Mouse (Mus musculus): ENCODE measurements around the gene Tbc1d15. TPM values are rescaled to one million over a fixed set of nuclear protein-coding genes. Genes with fewer than 3 reads are reported as not detected.
"Not testable (repeated sequence)": the region's sequence is repeated elsewhere in the genome, so short reads cannot be mapped to it uniquely, and the experiment has no call there.

Tbc1d15 gene
- total RNA-seq, 2 experiments from 2014 or later: 41.4 to 42.9 TPM

DNA sequence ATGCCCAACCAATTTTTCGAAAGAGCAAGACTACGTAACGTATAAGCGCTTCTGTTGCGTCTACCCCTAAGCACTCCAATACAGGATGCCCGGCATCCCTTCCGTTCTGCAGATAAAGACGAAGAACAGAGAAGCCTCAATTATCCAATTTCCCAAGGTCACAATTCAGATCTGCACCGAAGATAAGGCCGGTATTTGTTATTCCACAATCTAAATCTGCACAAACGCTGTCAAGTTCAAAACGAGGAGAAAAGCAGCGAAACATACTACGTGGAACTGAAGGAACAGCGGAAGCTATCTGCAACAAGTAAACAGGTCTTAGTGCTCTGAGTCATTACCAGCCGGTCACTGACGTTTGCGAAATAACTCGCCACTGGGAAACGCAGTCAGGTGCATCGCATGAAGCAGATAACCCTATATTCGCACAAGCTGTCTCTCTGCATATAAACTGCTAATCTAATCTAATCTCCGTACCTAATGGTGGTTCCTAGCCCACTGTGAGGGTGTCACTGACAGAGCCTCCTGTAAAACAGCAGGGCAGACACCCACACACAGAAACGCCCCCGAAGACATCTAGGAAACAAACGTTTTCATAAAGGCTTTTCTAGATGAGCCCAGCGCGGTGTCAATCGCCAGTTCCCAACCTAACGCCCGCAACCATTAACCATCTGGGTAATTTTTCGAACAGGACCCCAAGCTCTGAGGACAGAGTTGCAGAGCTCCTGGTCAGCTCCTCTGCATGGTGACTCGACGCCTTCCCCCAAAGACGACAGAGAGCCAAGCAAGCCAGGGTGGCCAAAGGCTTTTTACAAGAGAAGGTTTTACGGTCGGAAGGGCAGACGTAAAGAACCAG lies 806 bp downstream of the Tbc1d15 start:
- intact Hi-C loops (cut with DNase I): loop anchor here (5.0 kb wide), 2 partner anchors 42 to 62 kb away; no protein-coding TSS in a partner anchor

DNA sequence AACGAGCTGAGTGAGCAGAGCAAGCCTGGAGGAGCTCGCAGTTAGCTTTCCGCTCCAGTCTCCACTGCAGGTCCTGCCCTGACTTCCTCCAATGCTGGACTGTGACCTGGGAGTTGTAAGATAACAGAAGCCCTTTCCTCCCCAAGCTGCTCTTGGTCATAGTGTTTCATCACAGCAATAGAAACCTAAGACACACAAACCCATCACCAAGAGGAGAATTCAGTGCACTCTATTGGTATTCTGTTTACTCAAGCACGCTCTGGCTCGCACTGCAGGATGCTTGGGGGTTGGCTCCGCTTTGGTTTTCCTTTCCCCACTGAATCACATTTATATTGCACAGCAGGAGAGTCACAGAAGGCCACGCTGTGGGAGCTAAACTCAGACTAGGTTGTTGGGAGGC lies 3.2 kb downstream of the Tbc1d15 start:
- intact Hi-C loops (cut with DNase I): no loop called here

More for the DNA sequence above, 806 bp downstream of the Tbc1d15 start:
- DNase-seq (ENCODE audit: low spot score in 2 of 2): peak in 1 of 2 experiments; percentile 18

DNA sequence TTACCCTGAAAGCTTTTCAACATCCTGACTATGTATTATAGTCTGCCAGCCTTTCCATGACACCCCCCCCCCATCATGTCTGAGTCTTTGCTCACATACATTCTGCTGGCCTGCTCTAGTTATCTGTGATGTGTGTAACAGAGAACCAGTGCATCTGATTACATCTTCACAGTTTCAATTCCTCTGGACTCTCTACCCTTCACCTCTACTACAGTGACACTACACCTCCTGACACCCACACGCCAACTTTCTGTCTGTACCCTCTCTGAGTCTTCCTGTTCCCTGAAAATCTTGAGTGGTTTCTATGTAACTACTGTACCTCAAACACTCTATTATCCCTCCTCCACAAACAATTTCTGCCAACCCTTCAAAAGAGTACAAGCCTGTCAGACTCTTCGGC lies 5.8 kb downstream of the Tbc1d15 start:
- intact Hi-C loops (cut with DNase I): no loop called here
- DNase-seq (ENCODE audit: low spot score in 2 of 2): no peak

More for the DNA sequence above, 3.2 kb downstream of the Tbc1d15 start:
- no peak for DNase-seq (ENCODE audit: low spot score in 2 of 2)

DNA sequence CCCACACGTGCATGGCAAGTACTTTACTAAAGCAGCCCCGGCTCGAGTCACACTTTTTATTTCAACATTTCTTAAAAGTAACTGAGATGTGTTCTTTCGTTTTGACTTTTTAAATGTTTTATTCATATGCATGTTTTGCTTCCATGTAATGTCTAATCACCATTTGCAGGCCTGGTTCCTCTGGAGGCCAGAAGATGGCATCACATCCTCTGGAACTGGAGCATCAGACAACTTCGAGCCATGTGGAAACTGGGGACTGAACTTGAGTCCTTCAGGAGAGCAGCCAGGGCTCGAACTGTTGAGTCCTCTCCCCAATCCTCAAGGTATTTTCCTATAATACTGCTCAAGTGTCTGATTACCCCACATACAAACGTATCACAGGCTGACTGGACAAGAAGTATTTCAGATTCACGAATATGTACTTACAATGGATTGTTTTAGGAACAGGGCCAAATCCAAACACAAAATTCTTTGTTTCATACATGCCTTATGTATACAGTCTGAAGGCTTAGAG lies 10.1 kb downstream of the Tbc1d15 start:
- intact Hi-C loops (cut with DNase I): no loop called here
- peak in 1 of 2 experiments; percentile 16 for DNase-seq (ENCODE audit: low spot score in 2 of 2)

DNA sequence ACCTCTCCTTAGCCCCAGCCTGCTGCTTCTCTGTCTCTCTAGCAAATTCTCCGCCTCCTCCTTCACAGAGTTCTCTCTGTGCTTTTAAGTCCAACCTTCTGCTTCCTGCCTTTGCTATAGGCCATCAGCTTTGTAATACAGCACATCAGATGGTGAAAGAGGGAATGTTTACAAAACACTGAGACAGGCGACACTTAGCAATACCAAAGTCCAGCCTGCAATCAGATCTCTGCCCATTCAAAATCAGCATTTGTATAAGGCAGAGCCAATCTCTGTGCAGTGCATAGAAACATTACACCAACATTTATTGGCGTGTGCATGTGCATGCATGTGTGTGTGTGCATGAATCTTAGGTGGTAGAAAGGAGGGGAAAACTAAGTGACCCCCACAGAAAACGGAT lies 13.3 kb downstream of the Tbc1d15 start:
- intact Hi-C loops (cut with DNase I): no loop called here
- no peak for DNase-seq (ENCODE audit: low spot score in 2 of 2)

DNA sequence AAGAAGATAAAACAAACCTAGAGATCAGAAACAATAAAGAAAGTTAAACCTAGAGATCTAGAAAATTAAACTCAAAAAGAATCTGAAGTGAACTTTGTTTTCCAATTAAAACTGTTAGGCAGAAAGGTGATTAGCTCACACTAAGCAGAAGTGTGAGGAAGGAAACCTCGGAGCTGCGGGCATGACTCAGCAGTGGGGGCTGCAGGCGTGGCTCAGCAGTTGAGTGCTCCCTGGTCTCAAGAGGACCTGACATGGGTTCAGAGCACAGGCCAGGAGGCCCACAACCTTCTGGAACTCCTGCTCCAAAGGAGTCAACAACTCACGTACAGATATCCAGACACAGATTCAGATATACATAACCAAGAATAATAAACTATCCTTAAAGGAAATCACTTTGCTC lies 14.5 kb downstream of the Tbc1d15 start:
- intact Hi-C loops (cut with DNase I): no loop called here

DNA sequence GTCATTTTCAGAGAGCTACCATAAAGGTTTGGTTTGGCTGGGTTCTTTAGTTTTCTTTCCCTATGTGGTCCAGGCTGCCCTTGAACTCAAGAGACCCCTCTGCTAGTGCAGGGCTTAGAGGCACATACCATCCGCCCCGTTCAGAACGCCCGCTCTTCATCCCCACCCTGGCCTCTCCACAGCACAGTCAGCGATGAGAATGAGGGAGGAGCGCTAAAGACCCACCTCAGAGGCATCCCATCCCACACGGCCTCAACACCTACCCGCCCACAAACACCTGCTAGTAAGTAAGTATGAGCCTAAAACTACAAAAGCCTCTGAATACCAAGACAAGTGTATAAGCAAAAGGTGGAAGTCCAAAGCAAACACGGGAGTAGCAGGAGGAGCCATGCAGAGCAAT lies 15.8 kb downstream of the Tbc1d15 start:
- DNase-seq (ENCODE audit: low spot score in 2 of 2): no peak
- intact Hi-C loops (cut with DNase I): no loop called here

More for the DNA sequence above, 14.5 kb downstream of the Tbc1d15 start:
- no peak for DNase-seq (ENCODE audit: low spot score in 2 of 2)

DNA sequence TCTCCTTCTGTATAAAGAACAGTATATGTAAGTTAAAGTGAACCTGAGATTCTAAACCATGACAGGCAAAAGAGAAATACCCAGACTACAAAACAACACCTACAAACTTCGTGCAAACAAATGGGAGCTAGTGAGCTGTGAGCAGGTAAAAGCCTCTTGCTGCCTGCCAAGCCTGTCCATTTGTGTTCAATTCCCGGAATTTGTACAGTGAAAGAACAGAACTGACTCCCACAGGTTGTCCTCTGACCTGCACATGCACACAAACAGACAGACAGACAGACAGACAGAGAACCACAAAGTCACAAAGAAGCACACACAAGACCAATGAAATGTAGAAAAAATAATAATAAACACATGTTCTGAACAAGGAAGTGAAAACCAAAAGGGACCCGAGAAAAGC lies 17.5 kb downstream of the Tbc1d15 start:
- intact Hi-C loops (cut with DNase I): no loop called here

DNA sequence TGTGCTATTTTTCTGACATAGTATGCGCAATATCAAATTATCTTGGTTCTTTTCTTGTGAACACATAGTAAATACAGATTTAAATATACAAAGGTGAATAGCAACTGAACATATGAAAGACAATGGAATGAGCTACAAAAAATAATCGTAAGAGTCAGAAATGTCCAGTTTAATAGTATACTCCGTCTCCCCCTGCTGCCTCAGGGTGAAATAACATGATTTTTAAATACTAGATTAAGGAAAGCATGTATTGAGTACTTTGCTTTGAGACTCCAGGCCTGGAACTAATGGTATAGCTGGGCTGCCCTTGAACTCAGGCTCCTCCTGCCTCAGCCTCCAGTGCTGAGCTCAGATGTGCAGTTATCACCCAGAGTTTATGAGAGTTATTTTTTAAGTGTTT lies 18.8 kb downstream of the Tbc1d15 start:
- intact Hi-C loops (cut with DNase I): no loop called here
- no peak for DNase-seq (ENCODE audit: low spot score in 2 of 2)

More for the DNA sequence above, 17.5 kb downstream of the Tbc1d15 start:
- no peak for DNase-seq (ENCODE audit: low spot score in 2 of 2)

DNA sequence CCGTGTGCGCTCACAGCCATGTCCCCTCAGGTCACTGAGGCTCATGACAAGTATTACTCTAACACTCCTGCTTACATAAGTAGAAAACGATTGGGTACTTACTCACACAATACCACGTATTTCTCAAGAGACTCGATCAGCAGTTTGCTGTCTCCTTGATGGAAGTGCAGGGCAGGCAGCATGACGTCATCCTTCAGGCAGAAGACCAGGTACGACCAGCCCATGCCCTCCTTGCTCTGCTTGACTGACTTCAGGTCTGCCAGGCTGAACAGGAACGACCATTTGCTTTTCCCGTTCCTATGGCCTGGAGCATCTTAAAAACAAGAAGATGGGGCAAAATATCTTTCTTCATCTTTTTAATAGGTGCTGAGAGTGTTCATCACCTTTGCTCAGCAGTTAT lies 22.2 kb downstream of the Tbc1d15 start:
- intact Hi-C loops (cut with DNase I): no loop called here

DNA sequence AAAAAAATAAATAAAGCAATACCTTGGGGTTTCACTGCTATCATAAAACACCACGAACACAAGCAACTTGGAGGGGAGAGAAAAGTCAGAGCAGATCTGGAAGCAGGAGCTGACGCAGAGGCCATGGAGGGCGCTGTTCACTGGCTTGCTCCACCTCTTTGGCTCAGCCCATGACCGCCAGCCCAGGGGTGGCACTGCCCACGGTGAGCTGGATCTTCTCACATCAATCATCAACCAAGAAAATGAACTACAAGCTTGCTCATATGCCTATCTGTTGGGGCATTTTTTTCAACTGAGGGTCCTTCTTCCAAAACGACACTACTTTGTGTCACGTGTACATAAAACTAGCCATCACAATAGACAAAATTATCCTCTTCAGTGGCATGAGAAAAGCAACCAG lies 24.7 kb downstream of the Tbc1d15 start:
- intact Hi-C loops (cut with DNase I): no loop called here
- no peak for DNase-seq (ENCODE audit: low spot score in 2 of 2)

More for the DNA sequence above, 22.2 kb downstream of the Tbc1d15 start:
- no peak for DNase-seq (ENCODE audit: low spot score in 2 of 2)

DNA sequence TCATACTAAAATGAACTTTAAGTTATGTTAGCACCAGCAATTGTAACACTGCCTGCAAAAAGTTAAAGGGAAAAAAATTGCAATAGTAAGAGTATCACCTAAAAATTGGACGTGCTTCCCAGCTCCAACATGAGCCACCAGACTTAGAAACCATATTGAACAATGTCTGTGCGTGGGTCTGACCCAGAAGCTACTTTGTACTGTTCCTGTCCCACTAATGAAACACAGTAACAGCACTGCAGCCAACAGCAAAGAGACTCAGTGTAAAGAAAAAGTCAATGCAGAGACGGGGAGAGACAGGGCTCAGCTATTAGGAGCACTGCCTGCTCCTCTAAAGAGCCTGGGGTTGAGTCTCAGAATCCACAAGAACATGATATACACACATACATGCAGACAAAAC lies 27.4 kb downstream of the Tbc1d15 start:
- DNase-seq (ENCODE audit: low spot score in 2 of 2): no peak

DNA sequence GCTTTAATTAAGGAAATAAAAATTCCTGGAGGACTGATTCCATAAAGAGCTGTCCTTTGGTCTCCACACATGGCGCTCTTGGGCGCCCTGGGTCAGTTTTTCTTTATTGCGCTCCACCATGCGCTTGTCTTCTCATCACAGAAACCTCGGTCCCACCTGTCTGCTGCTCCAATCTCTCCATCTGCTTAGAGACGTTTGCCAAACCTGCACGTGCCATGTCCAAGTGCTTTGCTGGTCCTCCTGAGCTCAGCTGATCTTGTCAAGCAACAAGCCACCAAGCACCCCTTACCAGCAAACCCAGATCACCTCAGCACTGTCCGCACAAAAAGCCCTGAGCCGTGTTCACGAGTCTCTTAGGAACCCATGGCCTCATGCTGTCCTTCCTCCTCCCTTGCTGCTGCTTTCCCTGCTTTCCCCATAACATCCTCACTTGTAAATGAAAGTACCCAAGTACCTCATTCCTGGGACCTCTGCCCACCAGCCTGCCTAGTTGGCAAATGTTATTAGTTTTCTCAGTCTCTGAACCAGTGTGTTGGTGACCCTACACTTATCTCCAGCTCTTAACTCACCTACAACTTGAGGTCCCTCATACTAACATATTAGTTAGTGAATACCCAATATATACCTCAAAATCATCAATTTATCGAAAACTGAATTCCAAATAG lies 38.2 kb downstream of the Tbc1d15 start:
- intact Hi-C loops (cut with DNase I): no loop called here
- DNase-seq (ENCODE audit: low spot score in 2 of 2): no peak

More for the DNA sequence above, 27.4 kb downstream of the Tbc1d15 start:
- intact Hi-C loops (cut with DNase I): no loop called here

DNA sequence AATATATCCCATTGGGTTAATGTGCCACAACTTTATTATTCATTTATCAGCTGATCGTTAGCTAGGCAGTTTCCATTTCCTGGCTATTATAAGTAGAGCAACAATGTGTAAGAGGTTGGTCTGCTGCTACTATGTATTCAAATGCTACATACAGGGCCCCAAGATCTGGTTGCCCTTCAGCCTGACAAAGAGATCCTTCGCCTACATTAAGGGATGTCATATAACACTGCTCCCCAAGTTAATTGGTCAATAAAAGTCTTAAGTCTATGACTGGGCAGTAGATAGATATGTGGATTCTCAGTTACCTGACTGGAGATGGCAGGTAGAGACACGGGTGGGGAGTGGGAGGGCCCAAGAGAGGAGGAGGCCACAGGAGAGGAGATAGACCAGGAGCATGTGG lies 45.4 kb downstream of the Tbc1d15 start:
- no peak for DNase-seq (ENCODE audit: low spot score in 2 of 2)
- intact Hi-C loops (cut with DNase I): no loop called here

DNA sequence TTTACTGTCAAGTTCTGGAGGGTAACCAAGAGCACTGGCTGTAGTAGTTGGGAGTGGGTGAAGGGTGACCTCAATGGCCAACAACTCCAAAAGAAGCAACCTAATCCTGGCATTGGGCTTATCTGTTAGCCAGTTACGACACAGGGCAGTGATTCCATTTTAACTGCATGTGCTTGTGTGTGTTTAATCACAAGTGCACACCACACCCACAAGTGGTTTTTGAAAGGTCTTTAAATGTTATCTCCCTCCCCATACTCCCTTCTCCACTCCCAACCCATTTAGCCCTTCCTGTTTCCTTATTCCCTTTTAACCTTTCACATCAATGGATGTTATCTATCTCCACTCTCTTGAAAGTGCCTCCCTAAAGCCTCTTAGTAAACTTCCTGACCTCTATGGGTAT lies 46.0 kb downstream of the Tbc1d15 start:
- DNase-seq (ENCODE audit: low spot score in 2 of 2): no peak
- intact Hi-C loops (cut with DNase I): no loop called here

DNA sequence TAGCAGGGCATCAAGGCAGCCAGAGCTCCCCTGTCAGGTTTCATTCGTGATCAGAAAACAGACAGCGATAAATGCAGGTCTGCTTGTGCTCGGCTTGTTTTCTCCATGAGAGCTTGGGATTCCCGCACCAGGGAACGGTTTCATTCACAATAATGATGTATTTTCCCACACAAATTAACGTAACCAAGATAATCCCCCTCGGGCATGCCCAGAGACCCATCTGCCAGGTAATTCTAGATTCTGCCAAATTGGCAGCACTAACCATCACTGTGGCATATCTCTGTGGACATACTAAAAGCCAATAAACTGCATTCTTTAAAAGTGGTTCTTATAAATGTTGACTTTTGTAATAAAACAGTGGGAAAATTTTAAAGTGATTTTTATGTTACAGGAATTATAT lies 60.1 kb downstream of the Tbc1d15 start:
- intact Hi-C loops (cut with DNase I): no loop called here
- no peak for DNase-seq (ENCODE audit: low spot score in 2 of 2)

DNA sequence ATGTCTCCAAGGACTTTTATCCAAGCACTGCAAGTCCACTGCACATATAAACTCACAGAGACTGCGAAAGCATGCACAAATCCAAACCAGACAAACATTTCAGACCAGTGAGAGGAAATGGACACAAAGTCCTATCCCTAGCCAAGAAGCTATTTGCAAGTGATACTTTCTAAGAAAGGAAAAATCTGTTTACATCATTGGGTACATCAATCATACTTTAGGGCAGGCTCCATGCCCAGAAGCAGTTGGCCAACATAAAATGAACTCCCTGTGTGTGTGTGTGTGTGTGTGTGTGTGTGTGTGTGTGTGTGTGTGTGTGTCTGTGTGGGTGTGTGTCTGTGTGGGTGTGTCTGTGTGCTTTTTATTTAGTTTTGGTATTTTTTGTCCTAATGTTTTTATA lies 63.9 kb downstream of the Tbc1d15 start:
- no peak for DNase-seq (ENCODE audit: low spot score in 2 of 2)
- intact Hi-C loops (cut with DNase I): no loop called here

DNA sequence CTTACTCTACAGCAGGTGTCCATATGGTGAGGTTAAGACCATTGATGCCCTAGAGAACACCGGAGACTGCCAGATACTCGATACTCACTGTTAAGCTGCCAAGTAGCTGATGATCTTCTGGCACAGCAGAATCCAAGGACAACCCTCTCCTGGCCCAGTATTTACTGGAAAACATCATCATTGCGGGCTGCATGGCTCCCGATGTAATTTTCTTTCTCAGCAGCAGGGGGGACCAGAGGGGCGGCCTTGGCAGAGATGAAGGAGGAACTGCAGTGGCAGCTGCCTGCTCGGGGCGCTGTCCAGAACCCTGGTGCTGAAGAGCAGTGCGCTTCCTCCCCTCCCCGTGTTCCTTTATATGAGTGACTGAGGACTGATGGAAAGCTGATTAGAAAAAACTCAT lies 66.6 kb downstream of the Tbc1d15 start, which contains the start of gene Tph2:
Gene Tph2, minus strand, starts transcription at position 326 of the 400 bp plus-strand sequence.
- peak; percentile 68 to 70 for DNase-seq (ENCODE audit: low spot score in 2 of 2)
- intact Hi-C loops (cut with DNase I): no loop called here

DNA sequence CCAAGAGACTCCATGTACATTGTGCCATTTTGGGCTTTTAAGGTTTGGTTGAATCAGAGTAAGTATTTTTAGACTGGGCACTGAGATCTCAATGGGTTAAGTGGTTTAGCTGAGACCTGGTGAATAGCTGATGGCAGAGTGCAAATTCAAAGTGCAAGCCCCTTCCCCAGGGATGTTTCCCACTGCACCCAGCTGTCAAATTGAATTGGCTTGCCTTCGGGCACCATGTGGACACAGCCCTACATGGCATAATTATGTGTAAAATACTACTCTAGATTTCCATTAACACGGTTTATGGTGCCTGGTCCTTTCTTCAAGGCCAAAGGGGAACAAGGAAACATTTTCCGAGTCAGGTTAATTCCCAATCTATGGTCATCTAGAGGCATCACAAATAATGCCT lies 70.2 kb downstream of the Tbc1d15 start:
- intact Hi-C loops (cut with DNase I): no loop called here
- DNase-seq (ENCODE audit: low spot score in 2 of 2): no peak

DNA sequence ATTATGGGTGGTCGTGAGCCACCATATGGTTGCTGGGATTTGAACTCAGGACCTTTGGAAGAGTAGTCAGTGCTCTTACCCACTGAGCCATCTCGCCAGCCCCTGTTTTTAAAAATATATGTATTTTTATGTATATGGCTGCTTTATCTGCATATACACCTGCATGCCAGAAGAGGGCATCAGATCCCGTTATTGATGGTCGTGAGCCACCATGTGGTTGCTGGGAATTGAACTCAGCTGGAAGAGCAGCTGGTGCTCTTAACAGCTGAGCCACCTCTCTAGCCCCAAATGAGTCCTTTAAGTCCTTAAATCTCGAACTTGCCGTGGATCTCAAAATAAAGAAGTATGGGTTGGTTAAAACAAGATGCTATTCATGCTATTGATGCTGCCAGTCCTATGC lies 73.2 kb downstream of the Tbc1d15 start:
- intact Hi-C loops (cut with DNase I); DNase-seq (ENCODE audit: low spot score in 2 of 2): not testable (repeated sequence)

Data from left cerebral cortex, postnatal 14 days (tissue).